In genomic region chr10:59334899-59335798, GRCm38 (mm10) we compare ENCODE assay signal across 9 mouse cellular contexts. TPM values are rescaled to one million over a fixed set of nuclear protein-coding genes. Genes with fewer than 3 reads are reported as not detected.
DNase-seq lines count a peak whose midpoint lies in the region; TF ChIP-seq lines count a peak whose summit lies in the region.
"Had no signal": no experiment of that assay in that cellular context is flagged by ENCODE, and none has a peak within 500 bp of the region (broad histone marks: within the 10 kb centered on the region; RNA-seq: fewer than 3 reads in every experiment).

No protein-coding gene starts in this region.

- no peaks in the 10 kb centered on the region for H3K36me3 ChIP-seq in kidney, adult 2 months (ENCODE audit: control insufficient read depth, insufficient read depth, low read length)

- H3K4me3 ChIP-seq in lung, adult 2 months (replicated peaks; ENCODE audit: extremely low read depth, low read depth, low read length): no peak overlapping the region
- H3K4me3 ChIP-seq in brown adipose tissue, adult 24 weeks (ENCODE audit: insufficient read depth, low read depth, low read length): no peak overlapping the region
- H3K4me3 ChIP-seq in kidney, adult 2 months (ENCODE audit: insufficient read depth, low read depth, low read length): no peak overlapping the region
- H3K4me3 ChIP-seq: midbrain, embryonic 12.5 days had no signal

- H3K27me3 ChIP-seq in kidney, adult 2 months (replicated peaks; ENCODE audit: control insufficient read depth, insufficient read depth, low read length): no peaks in the 10 kb centered on the region
- H3K27me3 ChIP-seq: midbrain, embryonic 12.5 days had no signal

- TF ChIP-seq POLR2A in lung, adult 2 months (IDR thresholded peaks at IDR 0.05; ENCODE audit: borderline replicate concordance, extremely low read depth, low read depth, low read length): no peak
- no peak for TF ChIP-seq POLR2A in kidney, adult 2 months (IDR thresholded peaks at IDR 0.05; ENCODE audit: low read depth, low read length)

- intact Hi-C loops in gastrocnemius, postnatal 14 days (cut with DNase I; ENCODE audit: low total_unique reads): no loop called here
- intact Hi-C loops in left cerebral cortex, postnatal 36 days (cut with DNase I): no loop called here

- H3K27ac ChIP-seq in brown adipose tissue, adult 24 weeks (replicated peaks; ENCODE audit: low read depth, low read length): peak overlapping the region; percentile 75
- H3K27ac ChIP-seq in kidney, adult 2 months (ENCODE audit: insufficient read depth, low read depth, low read length): peak overlapping the region; percentile 86
- H3K27ac ChIP-seq: midbrain, embryonic 12.5 days had no signal

- peaks cover 7% of the 10 kb centered on the region; the same call in 1 of the 2 replicates for H3K4me1 ChIP-seq in lung, adult 2 months (ENCODE audit: control insufficient read depth, insufficient read depth, low read length)
- H3K4me1 ChIP-seq in brown adipose tissue, adult 24 weeks (ENCODE audit: control insufficient read depth, insufficient read depth, insufficient read length, low read length): peaks cover 11% of the 10 kb centered on the region
- H3K4me1 ChIP-seq in kidney, adult 2 months (ENCODE audit: control insufficient read depth, insufficient read depth, low read length): peaks cover 13% of the 10 kb centered on the region

- 47% methylated on average over 4 of the region's 4 CpGs for whole genome bisulfite sequencing in lung, adult 2 months
- WGBS in kidney, adult 2 months: 36% methylated on average over 4 of the region's 4 CpGs

- peak; percentile 29 to 53 for DNase-seq in lung, adult 18-20 months
- no peak for DNase-seq in lung, adult 2 months
- DNase-seq in gastrocnemius, postnatal 14 days: peak; percentile 41
- peak; percentile 92 for DNase-seq in kidney, adult 2 months
- DNase-seq in left cerebral cortex, postnatal 36 days (ENCODE audit: low spot score in 2 of 2): peak; percentile 57 to 65
- peak; percentile 58 for DNase-seq in right cerebral cortex, postnatal 25 days
- DNase-seq in spleen, adult 12 weeks (ENCODE audit: low spot score): no peak

- TF ChIP-seq CTCF in lung, adult 2 months (IDR thresholded peaks at IDR 0.05; ENCODE audit: insufficient read depth, low read length): no peak
- no peak for TF ChIP-seq CTCF in kidney, adult 2 months (conservative IDR thresholded peaks at IDR 0.05; ENCODE audit: insufficient read depth, insufficient read length, low read depth, low read length)

RNA-seq across cellular contexts. Expression of gene P4ha1, which starts 12.1 kb away (rescaled TPM):
- polyA plus RNA-seq in lung, adult 2 months (2012; rRNA removed): 17.4 and 21.9 TPM in 2 replicates
- 13.4 and 49.0 TPM in 2 replicates for polyA plus RNA-seq in brown adipose tissue, adult 24 weeks (2012; ENCODE audit: insufficient read depth, insufficient read length, missing spikeins)
- total RNA-seq in gastrocnemius, postnatal 14 days (2021): 10 to 100 TPM; 29.9 to 34.2 TPM
- polyA plus RNA-seq in kidney, adult 2 months (2012; rRNA removed): 20.4 and 22.7 TPM in 2 replicates
- total RNA-seq in left cerebral cortex, postnatal 36 days (2021): 10 to 100 TPM; 31.7 to 45.5 TPM

Comparison
In these comparisons a context has a peak if more than half of its experiments do, and no peak if none do; other contexts are left out.
1. DNase-seq: peak in lung, adult 18-20 months (2 of 2), gastrocnemius, postnatal 14 days (single experiment), kidney, adult 2 months (single experiment), left cerebral cortex, postnatal 36 days (2 of 2) and right cerebral cortex, postnatal 25 days (single experiment); none in lung, adult 2 months (single experiment) and spleen, adult 12 weeks (single experiment).